Mouse (Mus musculus): Measurements from ENCODE around the gene Trank1.

Gene Trank1

DNA sequence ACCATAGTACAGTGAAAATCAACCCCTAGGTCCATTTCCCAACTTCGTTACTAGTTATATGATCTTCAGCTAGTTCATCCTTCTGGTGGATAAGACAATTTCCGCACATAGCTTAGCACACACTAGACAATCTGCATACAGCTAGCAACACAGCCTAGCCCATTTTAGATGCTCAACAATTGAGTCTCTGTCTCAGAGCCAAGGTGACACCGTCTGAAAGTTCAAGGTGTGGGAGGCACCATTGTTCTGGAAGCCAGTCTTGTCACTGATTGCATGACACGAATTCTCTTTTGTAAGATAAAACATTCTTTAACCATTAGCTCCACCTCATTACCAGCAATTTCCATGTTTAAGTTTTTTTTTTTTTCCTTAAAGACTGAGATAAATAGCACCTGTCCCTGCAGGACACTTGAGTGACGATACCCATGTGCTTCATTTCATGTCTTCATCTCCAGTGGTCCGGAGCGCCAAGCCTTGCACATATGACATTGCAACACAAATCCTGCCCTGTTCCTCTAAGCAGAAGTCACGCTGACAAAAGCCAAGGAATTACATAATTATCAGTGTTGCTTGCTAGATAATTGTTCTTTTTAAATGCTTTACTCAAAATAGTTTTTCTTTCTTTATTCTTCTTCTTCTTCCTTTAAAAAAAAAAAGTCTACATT, 117.3 kb downstream of the Trank1 start:
- no peak for DNase-seq

DNA sequence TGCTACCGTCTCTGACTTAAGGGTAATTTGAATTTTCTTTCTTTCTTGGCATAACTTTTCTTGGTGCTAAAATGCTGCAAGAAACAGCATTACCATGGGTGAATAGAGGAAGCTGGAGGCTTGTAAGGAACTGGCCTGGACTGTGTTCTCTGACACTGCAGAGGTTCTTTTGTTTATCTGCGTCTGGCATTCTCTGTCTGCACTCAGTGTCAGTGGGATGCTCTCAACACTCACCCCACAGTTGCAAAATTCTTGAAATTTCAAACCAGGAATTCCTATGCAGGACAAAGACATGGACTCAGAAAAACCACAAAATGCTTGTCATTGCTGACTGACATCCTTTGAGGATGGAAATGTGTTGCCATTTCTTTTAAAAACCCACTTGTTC, 117.8 kb downstream of the Trank1 start:
- no peak for DNase-seq

DNA sequence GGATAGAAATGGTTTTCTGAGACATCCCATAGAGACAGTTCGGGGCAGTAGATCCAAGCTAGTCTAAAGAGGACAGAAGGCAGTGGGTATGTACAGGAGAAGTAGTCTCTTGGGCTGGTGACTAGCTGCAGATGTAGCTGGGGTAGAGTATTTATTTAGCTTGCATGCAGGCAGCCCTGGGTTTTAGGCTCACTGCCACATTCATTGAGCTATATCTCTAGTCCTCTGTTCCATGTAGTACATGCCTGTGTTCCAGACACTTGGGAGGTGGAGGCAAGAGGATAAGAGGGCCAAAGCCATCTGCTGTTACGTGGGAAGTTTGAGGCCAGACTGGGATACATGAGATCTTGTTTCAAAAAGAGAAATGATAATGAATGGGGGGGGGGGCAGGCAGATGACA, 123.9 kb downstream of the Trank1 start:
- DNase-seq, result no peak

DNA sequence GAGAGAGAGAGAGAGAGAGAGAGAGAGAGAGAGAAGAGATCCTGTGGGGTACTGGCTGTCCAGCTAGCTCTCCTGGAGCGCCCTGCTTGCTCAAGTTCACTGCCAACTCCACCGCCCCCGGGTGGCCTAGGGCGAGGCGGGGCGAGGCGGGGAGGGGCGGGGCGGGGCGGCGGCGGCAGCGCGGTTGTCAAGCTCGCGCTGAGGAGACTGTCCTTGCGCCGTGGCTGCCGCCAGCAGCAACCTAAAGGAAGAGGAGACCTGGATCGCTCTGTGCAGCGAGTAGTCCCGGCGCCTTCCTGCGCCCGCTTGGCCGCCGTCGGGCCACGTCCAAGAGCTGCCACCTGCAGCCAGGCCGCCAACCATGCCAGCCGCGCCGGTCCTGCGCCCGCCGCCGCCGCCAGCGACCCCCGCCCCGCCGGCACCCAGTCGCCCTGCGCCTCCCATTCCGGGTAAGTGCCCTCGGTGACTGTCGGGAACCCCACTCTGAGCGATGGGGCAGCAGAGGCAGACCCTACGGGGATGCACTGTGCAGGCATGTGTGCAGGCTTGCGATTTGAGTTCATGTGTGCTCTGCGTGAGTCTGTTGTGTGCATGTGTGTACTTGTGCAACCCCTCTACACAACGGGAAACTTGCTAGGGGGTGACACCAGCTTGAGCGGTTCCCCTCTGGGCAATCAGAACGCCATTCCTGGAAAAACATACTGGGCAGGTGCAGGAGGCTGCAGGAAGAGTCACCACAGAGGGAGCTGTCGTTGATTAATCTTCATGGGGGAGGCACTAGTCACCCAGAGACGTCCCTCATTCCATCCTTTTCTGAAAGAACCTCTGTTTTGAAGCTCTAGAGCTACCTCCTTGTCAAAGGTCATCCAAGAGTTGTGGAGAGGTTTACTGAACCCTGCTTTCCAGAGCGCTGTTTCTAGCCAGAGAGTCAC, 127.6 kb downstream of the Trank1 start, which contains the start of gene Dclk3:
TSS of gene Dclk3 (plus strand) at position 178 of the 932 bp plus-strand sequence.
- DNase-seq, result no peak

DNA sequence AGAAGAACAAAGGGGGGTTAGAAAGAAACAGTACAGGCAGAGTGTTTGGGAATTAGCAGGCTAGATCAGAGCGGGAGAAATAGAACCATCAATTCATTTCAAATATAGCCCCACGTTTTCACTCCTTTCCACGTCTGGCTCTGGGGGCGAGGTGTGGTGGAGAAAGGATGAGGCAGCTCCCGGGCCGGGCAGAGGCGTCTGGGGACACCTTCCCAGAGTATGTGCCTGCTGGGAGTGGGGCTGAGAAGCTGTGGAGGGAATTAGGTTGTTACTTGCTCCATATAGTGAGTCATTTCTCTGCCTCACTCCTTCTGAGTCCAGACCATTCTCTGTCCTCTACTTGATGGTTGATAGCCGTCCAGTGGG, 128.3 kb downstream of the Trank1 start:
- no peak for DNase-seq

DNA sequence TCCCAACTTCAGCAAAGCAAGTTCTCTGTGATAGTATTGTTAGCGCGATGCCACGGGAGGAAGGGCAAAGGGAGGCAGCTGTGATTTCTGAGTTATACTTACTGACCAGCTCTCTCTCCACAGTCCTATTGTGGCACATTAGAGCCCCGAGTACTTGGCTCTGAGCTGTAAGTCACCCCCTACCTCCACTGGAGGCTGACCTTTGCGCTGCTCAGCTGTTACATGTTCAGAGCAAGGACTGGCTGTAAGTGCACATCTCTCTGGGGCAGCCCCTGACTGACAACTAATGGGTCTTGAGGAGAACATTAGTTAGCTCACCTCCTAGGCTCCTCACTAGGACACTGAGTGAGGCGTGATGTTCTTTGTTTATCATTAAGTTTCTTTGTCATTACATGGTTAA, 128.9 kb downstream of the Trank1 start:
- no peak for DNase-seq

DNA sequence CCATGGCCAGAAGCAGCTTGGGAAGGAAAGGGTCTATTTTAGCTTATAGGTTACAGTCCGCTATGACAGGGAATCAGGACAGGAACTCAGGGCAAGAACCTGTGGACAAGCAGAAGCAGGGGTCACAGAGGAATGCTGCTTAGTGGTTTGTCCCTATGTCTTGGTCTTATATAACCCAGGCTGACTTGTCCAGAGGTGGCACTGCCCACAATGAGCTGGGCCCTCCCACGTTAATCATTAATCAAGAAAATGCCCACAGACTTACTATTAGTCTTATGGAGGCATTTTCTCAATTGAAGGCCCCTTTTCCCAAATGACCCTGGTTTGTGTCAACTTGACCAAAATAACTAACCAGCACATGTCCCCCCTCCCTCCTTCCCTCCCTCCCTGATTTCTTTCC, 129.6 kb downstream of the Trank1 start:
- no peak for DNase-seq
